Comparison of ENCODE assay signal across 8 mouse cellular contexts in the genomic region with DNA sequence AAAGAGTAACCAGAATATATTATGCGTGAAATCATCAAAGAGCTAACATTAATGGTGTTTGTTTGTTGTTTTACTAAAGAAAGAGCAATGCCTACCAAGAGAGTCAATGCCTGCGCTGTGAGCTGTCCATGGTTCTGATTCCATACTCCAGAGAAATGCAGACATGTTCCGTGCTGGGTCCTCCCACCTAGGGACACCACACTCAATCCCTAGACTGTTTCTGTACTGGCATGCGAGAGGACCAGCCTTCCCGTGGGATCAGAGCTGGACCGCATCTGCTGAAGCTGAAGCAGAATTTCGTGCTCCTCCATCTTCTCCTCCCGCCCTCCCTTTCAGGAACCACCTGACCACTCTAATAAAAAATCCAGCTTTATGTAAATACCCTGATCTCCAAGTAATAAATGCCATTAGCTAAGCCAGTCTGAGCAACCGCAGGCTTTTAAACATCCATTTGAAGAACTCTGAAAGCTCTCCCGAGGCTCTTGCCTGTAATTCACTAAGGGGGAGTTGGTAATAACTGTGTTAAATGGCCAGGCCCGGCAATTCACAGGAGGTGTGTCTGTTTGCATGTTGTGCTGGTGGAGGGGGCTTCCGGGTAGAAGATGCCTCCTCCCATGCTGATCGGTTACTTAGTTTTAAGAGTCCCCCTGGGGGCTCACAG. TPM values are rescaled to one million over a fixed set of nuclear protein-coding genes. Genes with fewer than 3 reads are reported as not detected.
A peak's percentile ranks its signal among the peaks of the same experiment; 100 is the strongest.
DNase-seq lines count a peak whose midpoint lies in the region; ATAC-seq and TF ChIP-seq lines count a peak whose summit lies in the region.

No protein-coding gene starts in this region.

- peak; percentile 70; the same call in 1 of the 2 replicates for ATAC-seq in heart, postnatal 0 days (ENCODE audit: insufficient read depth, low read depth)
- peak; percentile 56; the same call in 1 of the 2 replicates for ATAC-seq in lung, postnatal 0 days

- WGBS in heart, postnatal 0 days: 28% methylated on average over 13 of the region's 13 CpGs
- WGBS in heart, adult 2 months: 28% methylated on average over 13 of the region's 13 CpGs
- WGBS in lung, postnatal 0 days: 30% methylated on average over 13 of the region's 13 CpGs

- peak; percentile 68 for DNase-seq in heart, postnatal 0 days (ENCODE audit: low spot score)
- no peak for DNase-seq in heart, adult 2 months
- DNase-seq in embryo, embryonic 11 days: peak; percentile 83
- peak; percentile 58 for DNase-seq in induced T-regulatory cell, adult 2 months (ENCODE audit: low read depth)
- peak; percentile 86 for DNase-seq in lung, postnatal 0 days (ENCODE audit: low spot score)
- peak; percentile 51 for DNase-seq in splenic B cell, adult 2 months (ENCODE audit: low read depth, low spot score)
- DNase-seq in left cerebral cortex, adult 9 months (ENCODE audit: low spot score in 2 of 2): no peak
- DNase-seq in cerebellum, postnatal 25 days: no peak

- no peaks in the 10 kb centered on the region for H3K4me1 ChIP-seq in heart, postnatal 0 days (ENCODE audit: control insufficient read depth, insufficient read depth)
- no peaks in the 10 kb centered on the region for H3K4me1 ChIP-seq in heart, adult 2 months (ENCODE audit: control insufficient read depth, insufficient read depth, low read length)
- H3K4me1 ChIP-seq in lung, postnatal 0 days (ENCODE audit: insufficient read depth, low read depth, low read length): no peaks in the 10 kb centered on the region

- no peak overlapping the region for H3K9ac ChIP-seq in heart, postnatal 0 days (replicated peaks; ENCODE audit: low read depth, low read length)
- no peak overlapping the region for H3K9ac ChIP-seq in heart, adult 2 months (ENCODE audit: low read depth, low read length)
- no peak overlapping the region for H3K9ac ChIP-seq in lung, postnatal 0 days (replicated peaks; ENCODE audit: low read depth)

- intact Hi-C loops in heart, adult 2 months (cut with DNase I): no loop called here

- H3K79me2 ChIP-seq in heart, adult 2 months (replicated peaks; ENCODE audit: control insufficient read depth, insufficient read depth, low read length): no peaks in the 10 kb centered on the region

- no peak overlapping the region for H3K4me3 ChIP-seq in heart, postnatal 0 days (ENCODE audit: low read depth, low read length)
- no peak overlapping the region for H3K4me3 ChIP-seq in heart, adult 2 months
- H3K4me3 ChIP-seq in lung, postnatal 0 days (ENCODE audit: low read depth, low read length): no peak overlapping the region

- H3K4me2 ChIP-seq in heart, postnatal 0 days (ENCODE audit: low read depth, low read length): no peak overlapping the region
- H3K4me2 ChIP-seq in lung, postnatal 0 days (replicated peaks; ENCODE audit: low read depth, low read length): no peak overlapping the region

- TF ChIP-seq POLR2A in heart, adult 2 months (IDR thresholded peaks at IDR 0.05; ENCODE audit: insufficient read depth, low read depth, low read length): no peak

- no peak for TF ChIP-seq EP300 in heart, postnatal 0 days (IDR thresholded peaks at IDR 0.05; ENCODE audit: low read depth)
- no peak for TF ChIP-seq EP300 in heart, adult 2 months (IDR thresholded peaks at IDR 0.05; ENCODE audit: insufficient read depth, low read depth, low read length)
- no peak for TF ChIP-seq EP300 in lung, postnatal 0 days (IDR thresholded peaks at IDR 0.05)

- TF ChIP-seq CTCF in heart, postnatal 0 days (IDR thresholded peaks at IDR 0.05; ENCODE audit: low read depth): no peak
- no peak for TF ChIP-seq CTCF in heart, adult 2 months (IDR thresholded peaks at IDR 0.05)
- no peak for TF ChIP-seq CTCF in lung, postnatal 0 days (IDR thresholded peaks at IDR 0.05)

- H3K27ac ChIP-seq in heart, postnatal 0 days (ENCODE audit: low read depth): no peak overlapping the region
- H3K27ac ChIP-seq in heart, adult 2 months: no peak overlapping the region
- H3K27ac ChIP-seq in lung, postnatal 0 days (ENCODE audit: low read length): no peak overlapping the region

- no peaks in the 10 kb centered on the region for H3K9me3 ChIP-seq in heart, postnatal 0 days (replicated peaks; ENCODE audit: control insufficient read depth, low read length)
- H3K9me3 ChIP-seq in lung, postnatal 0 days (ENCODE audit: low read length): no peaks in the 10 kb centered on the region

- H3K36me3 ChIP-seq in heart, postnatal 0 days (replicated peaks; ENCODE audit: control insufficient read depth, insufficient read depth, low read length): no peaks in the 10 kb centered on the region
- no peaks in the 10 kb centered on the region for H3K36me3 ChIP-seq in heart, adult 2 months (ENCODE audit: control insufficient read depth, insufficient read depth, low read length)
- H3K36me3 ChIP-seq in lung, postnatal 0 days (ENCODE audit: insufficient read depth, low read length): no peaks in the 10 kb centered on the region
- no peaks in the 10 kb centered on the region for H3K36me3 ChIP-seq in splenic B cell, adult 2 months (ENCODE audit: control insufficient read depth, insufficient read depth, low read length, poor library complexity, severe bottlenecking)

- H3K27me3 ChIP-seq in heart, postnatal 0 days (ENCODE audit: control insufficient read depth, insufficient read depth, low read length): peaks cover 8% of the 10 kb centered on the region; the same call in 1 of the 2 replicates
- peaks cover 1% of the 10 kb centered on the region; the same call in 1 of the 2 replicates for H3K27me3 ChIP-seq in heart, adult 2 months (ENCODE audit: control insufficient read depth, insufficient read depth, low read length)
- no peaks in the 10 kb centered on the region for H3K27me3 ChIP-seq in lung, postnatal 0 days (replicated peaks; ENCODE audit: insufficient read depth, low read length)
- no peaks in the 10 kb centered on the region for H3K27me3 ChIP-seq in splenic B cell, adult 2 months (ENCODE audit: control insufficient read depth, insufficient read depth, low read length, poor library complexity, severe bottlenecking)

RNA-seq across cellular contexts. Expression of a gene that starts 40.0 kb away (rescaled TPM):
- not detected in 2 replicates for total RNA-seq in heart, postnatal 0 days (2014; rRNA removed; ENCODE audit: low replicate concordance)
- not detected in 2 replicates for polyA plus RNA-seq in heart, postnatal 0 days (2015; fragmentation: Nextera tagmentation; extraction: Ambion mirVana)
- not detected for total RNA-seq in heart, adult 2 months (2021)
- polyA plus RNA-seq in heart, adult 2 months (2012; rRNA removed): not detected in 2 replicates
- not detected in 2 replicates for polyA plus RNA-seq in lung, postnatal 0 days (2015; fragmentation: Nextera tagmentation; extraction: Ambion mirVana)

RNA-seq across cellular contexts. Expression of a gene that starts 54.1 kb away (rescaled TPM):
- 9.6 and 10.8 TPM in 2 replicates for total RNA-seq in heart, postnatal 0 days (2014; rRNA removed; ENCODE audit: low replicate concordance)
- polyA plus RNA-seq in heart, postnatal 0 days (2015; fragmentation: Nextera tagmentation; extraction: Ambion mirVana): 2.9 and 3.8 TPM in 2 replicates
- total RNA-seq in heart, adult 2 months (2021): 1 to 10 TPM; 4.8 to 6.4 TPM
- polyA plus RNA-seq in heart, adult 2 months (2012; rRNA removed): 2.9 and 3.5 TPM in 2 replicates
- 6.4 and 6.6 TPM in 2 replicates for polyA plus RNA-seq in lung, postnatal 0 days (2015; fragmentation: Nextera tagmentation; extraction: Ambion mirVana)

RNA-seq across cellular contexts. Expression of a gene that starts 58.0 kb away (rescaled TPM):
- 0.42 and 0.73 TPM in 2 replicates for total RNA-seq in heart, postnatal 0 days (2014; rRNA removed; ENCODE audit: low replicate concordance)
- not detected in 2 replicates for polyA plus RNA-seq in heart, postnatal 0 days (2015; fragmentation: Nextera tagmentation; extraction: Ambion mirVana)
- total RNA-seq in heart, adult 2 months (2021): not detected
- polyA plus RNA-seq in heart, adult 2 months (2012; rRNA removed): 0.06 TPM in 1 of 2 replicates, not detected in the other
- 0.18 and 0.40 TPM in 2 replicates for polyA plus RNA-seq in lung, postnatal 0 days (2015; fragmentation: Nextera tagmentation; extraction: Ambion mirVana)

Comparison
In these comparisons a context has a peak if more than half of its experiments do, and no peak if none do; other contexts are left out.
1. DNase-seq: peak in heart, postnatal 0 days (single experiment), embryo, embryonic 11 days (single experiment), induced T-regulatory cell, adult 2 months (single experiment), lung, postnatal 0 days (single experiment) and splenic B cell, adult 2 months (single experiment); none in heart, adult 2 months (0 of 2), left cerebral cortex, adult 9 months (0 of 2) and cerebellum, postnatal 25 days (0 of 2).